Mouse (Mus musculus) bone marrow macrophage, adult 2 months (primary cell): Measurements from ENCODE around the gene Dll4. TPM values are rescaled to one million over a fixed set of nuclear protein-coding genes. Genes with fewer than 3 reads are reported as not detected.

Experiments used
- H3K27ac ChIP-seq: 2 replicates; pipeline ENCODE4 v1.5.1; 2012; ENCODE audit warnings: low read depth, low read length; ENCODE audit not compliant: insufficient read depth
- H3K4me1 ChIP-seq: 2 replicates; pipeline ENCODE4 v1.6.1; 2012; ENCODE audit warnings: low read length; ENCODE audit not compliant: control insufficient read depth, insufficient read depth
- H3K4me3 ChIP-seq: 2 replicates; pipeline ENCODE4 v1.5.1; 2012; ENCODE audit warnings: mild to moderate bottlenecking, low read length, moderate library complexity; ENCODE audit not compliant: insufficient read depth
- CTCF ChIP-seq: IDR thresholded peaks from 2 replicates; pipeline ENCODE4 v1.5.1; 2012; ENCODE audit warnings: low read depth, mild to moderate bottlenecking, low read length, moderate library complexity
- POLR2A ChIP-seq: IDR thresholded peaks from 2 replicates; pipeline ENCODE4 v1.6.1; 2012; ENCODE audit warnings: mild to moderate bottlenecking, low read depth, low read length, borderline replicate concordance
- polyA plus RNA-seq: library from polyadenylated mRNA; stranded (reverse); fragments of >200 nt; gene quantifications from 2 replicates; pipeline ENCODE4 v1.2.4, GENCODE M21; 2012; ENCODE audit not compliant: missing spikeins, insufficient read depth, insufficient read length

Dll4 gene
- polyA plus RNA-seq, 1 experiment: not detected

DNA sequence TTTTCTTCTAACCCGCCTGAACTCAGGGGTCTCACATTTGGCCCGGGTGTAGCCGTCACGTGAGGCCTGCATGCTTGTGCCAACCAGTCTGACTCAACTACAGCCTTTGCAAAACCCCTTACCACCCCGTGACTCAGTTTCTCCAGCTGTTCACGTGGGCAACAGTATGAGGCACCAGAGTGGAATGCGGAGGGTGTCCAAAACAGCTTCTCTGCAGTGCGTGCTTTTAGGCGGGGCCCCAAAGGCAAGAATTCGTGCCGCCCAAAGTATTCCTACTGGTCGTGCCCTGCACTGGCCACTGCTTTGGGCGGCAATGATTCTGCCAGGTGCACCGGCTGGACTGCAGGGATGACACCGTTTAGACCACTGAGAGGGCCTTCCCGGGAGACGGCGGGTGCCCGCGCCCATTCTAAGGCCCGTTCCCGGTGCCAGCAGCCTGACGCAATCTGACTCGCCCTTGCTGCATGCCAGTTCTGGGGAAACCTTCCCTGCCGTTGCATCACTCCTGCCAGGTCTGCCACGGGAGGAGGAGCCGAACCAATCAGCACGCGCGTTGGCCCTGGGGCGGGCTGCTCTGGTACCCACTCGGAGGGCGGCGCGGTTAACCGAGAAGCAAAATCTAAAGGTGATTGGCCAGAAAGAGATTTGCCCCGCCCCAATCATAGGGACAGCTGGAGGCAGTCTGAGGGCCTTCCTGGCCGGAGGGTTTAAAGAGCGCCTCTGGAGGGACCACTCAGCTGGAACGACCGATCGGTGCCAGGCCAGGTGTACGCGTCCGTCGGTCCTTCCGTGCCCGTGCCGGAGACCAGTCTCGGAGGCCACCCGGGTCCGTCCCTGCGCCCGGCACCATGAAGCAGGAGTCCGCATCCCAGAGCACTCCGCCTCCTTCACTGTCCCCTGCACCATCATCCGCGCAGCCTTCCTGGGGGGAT, 25.2 kb downstream of the Dll4 start, which contains the start of gene Chac1:
Gene Chac1 (plus strand): TSS at position 675 of the 932 bp plus-strand sequence.
- TF ChIP-seq POLR2A: no peak
- TF ChIP-seq CTCF: no peak
- H3K4me3 ChIP-seq: peak within 1 kb of the TSS; percentile 46
- H3K27ac ChIP-seq: no peak within 1 kb of the TSS
- peaks cover 4% of the 10 kb centered on the region; the same call in 1 of the 2 replicates for H3K4me1 ChIP-seq

DNA sequence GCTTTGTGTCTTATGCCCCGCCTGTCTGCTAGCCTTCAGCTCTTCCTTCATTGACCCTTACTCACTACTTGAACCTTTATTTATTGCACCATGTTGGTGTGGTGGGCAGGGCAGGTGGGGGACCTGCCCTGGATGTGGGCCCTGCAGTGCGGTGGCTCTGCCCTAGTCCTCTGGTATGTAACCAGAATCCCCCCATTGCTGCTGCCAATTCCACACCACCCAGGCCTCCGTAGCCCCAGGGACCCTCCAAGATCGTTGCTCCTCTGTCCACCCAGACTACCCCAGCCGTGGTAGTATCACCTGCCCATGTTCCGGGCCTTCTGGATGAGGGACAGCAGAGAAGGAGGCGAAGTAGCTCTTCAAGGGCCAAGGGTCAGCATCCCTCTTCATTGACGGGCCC, 28.1 kb downstream of the Dll4 start:
- TF ChIP-seq POLR2A: no peak
- no peak for TF ChIP-seq CTCF
- Histone ChIP-seq H3K4me1 (peaks cover 8% of the 10 kb centered on the region), H3K4me3 (no peak overlapping the region), H3K27ac (no peak overlapping the region)

DNA sequence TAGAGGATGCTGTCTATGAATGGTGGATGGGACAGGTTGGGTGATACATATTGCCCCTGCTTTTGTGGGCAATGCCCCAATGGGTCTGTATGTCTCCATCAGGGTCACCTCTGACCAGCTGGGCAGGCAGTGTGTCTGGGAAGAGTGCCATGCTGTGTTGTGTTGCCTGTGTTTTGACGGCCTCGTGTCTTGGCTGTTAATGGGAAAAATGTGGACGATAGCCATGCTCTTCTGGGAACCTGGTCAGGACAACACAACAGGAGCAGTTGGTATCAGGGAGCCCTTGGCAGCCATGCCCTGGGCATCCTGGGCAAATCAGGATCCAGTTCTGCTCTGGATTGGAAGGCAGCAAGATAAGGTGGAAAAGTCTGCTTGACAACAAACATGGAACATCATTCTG, 29.5 kb downstream of the Dll4 start:
- no peak overlapping the region for H3K27ac ChIP-seq
- H3K4me1 ChIP-seq: peaks cover 14% of the 10 kb centered on the region
- no peak for TF ChIP-seq CTCF
- no peak for TF ChIP-seq POLR2A
- H3K4me3 ChIP-seq: no peak overlapping the region

DNA sequence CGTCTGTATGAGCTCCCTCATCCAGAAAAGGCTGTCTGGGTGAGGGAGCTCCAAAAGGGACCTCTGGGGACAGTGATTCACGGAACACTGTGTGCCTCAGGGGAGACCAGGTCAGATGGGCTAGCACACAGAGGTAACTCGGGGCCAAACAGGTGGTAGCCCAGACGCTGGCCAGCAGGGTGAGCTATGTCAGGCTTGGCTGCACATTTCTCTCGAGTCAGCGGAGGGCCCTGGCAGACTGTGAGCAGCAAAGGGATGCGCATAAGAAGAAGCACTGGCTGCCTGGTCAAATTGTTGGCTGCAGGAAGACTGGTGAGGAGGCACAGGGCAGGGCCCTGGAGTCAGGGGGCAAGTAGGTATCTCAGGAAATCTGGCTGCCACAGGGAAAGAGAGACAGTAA, 30.1 kb downstream of the Dll4 start:
- Histone ChIP-seq H3K4me1 (peaks cover 14% of the 10 kb centered on the region), H3K27ac (no peak overlapping the region), H3K4me3 (no peak overlapping the region)
- TF ChIP-seq CTCF (no peak), POLR2A (no peak)

DNA sequence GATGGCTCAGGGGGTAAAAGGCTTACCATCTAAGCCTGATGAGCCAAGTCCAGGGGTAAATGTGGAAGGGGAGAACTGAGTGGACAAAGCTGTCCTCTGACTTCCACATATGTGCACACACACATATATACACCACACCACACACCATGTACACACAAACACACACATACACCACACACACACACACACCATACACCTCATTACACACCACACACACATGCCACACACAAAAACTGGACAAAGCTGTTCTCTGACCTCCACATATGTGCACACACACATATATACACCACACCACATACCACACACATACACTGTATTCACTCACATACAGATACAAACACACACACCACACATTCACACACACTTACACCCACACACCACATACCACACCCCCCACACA, 30.7 kb downstream of the Dll4 start:
- H3K27ac ChIP-seq: no peak overlapping the region
- peaks cover 17% of the 10 kb centered on the region for H3K4me1 ChIP-seq
- H3K4me3 ChIP-seq: no peak overlapping the region
- TF ChIP-seq POLR2A (no peak), CTCF (no peak)

DNA sequence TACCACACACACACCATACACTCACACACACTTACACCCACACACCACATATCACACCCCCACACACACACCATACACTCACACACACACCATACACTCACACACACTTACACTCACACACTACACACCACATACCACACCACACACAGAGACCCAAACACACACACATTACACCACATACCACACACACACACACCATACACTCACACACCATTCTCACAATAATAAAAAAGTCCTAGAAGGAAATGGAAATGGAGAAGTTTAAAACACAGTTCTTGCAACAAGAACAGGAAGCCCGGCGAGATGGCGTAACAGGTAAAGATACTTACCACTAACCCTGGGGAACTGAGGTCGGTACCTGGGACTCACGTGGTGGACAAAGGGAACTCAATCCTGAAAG, 31.2 kb downstream of the Dll4 start:
- TF ChIP-seq POLR2A (no peak), CTCF (no peak)
- Histone ChIP-seq H3K4me3 (no peak overlapping the region), H3K27ac (no peak overlapping the region), H3K4me1 (peaks cover 17% of the 10 kb centered on the region)

DNA sequence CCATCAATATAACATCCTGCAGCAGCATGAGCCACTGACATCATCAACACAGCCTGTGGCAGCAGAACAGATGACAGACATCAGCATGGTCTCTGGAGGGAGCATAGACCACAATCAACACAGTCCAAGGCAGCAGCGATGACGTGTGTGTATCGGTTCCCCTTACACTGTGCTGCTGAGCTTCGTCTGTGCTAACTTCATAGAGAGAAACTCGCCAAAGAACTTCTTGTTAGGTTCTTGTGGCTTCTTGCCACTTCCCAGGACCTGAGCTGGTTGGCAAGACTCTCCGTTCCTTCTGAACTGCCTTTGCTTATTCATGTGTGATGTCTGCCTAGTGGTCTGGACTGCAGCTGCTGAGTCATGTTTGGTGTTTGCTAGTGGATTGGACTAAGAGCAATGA, 32.7 kb downstream of the Dll4 start:
- H3K4me3 ChIP-seq: no peak overlapping the region
- no peak overlapping the region for H3K27ac ChIP-seq
- TF ChIP-seq POLR2A (no peak), CTCF (no peak)
- H3K4me1 ChIP-seq: peaks cover 17% of the 10 kb centered on the region

DNA sequence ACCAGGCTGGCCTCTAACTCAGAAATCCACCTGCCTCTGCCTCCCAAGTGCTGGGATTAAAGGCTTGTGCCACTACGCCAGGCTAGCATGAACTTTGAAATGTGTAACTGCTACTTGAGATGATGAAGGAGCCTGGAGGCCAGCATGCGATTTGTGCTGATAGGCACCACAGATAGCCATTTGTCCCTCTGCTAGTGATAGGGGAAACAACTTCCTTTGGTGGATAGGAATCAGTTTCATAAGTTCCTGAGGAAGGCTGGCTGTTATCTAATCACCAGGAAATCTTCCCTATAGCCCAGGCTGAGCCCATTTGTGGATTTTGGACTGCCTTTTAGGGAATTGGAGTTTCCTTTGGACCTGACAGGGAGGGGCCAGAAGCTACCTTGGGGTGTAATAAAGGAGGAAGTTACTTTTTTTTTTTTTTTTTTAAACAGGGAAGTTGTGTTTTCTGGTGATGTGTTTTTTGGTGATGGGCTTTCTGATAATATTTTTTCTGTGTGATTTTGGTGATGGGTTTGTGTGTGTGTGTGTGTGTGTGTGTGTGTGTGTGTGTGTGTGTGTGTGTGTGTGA, 34.2 kb downstream of the Dll4 start:
- Histone ChIP-seq H3K27ac (no peak overlapping the region), H3K4me3 (no peak overlapping the region), H3K4me1 (peaks cover 17% of the 10 kb centered on the region)
- TF ChIP-seq POLR2A (no peak), CTCF (no peak)

DNA sequence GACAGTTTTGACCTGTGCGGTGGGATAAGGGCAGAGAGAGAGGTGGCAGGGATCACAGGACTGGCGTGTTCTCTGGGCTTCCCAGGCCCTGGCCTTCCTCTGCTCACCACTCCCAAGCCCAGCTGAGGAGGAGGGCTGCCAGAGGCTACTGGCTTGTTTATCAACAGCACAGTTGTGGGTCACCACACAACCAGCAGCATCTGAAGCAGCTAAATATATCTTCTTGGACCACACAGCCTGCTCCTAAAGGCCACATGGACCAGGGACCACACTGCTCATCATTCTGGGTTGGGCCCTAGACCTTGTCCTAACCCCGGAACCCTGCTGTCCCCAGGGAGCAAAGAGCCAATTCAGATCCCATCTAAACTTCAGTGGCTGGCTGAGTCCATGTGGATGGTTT, 39.4 kb downstream of the Dll4 start:
- H3K4me1 ChIP-seq: peaks cover 11% of the 10 kb centered on the region
- H3K4me3 ChIP-seq: no peak overlapping the region
- no peak for TF ChIP-seq CTCF
- no peak for TF ChIP-seq POLR2A
- H3K27ac ChIP-seq: no peak overlapping the region

DNA sequence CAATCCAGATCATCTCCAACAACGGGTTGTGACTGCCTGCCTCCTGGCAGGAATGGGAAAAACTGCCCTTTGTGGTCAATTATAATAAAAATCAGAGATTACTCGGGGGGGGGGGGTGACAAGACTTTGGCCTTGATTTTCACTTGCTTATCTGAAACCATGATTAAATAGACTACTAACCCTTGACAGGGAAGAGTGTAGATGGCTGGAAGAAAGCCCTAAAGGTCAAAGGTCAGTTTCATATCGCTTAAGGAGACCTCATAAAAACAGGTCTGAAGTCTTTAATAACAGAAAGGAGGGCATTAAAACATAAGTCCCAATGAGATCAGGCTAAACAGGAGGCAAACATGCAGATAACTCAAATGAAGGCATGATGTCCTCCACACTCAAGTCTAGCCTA, 41.8 kb downstream of the Dll4 start:
- Histone ChIP-seq H3K4me1 (peaks cover 4% of the 10 kb centered on the region; the same call in 1 of the 2 replicates), H3K27ac (no peak overlapping the region)
- TF ChIP-seq CTCF: no peak
- TF ChIP-seq POLR2A: no peak

More for the DNA sequence above, 41.8 kb downstream of the Dll4 start:
- no peak overlapping the region for H3K4me3 ChIP-seq
